Mouse (Mus musculus): ENCODE results near the gene Cd36.

DNA sequence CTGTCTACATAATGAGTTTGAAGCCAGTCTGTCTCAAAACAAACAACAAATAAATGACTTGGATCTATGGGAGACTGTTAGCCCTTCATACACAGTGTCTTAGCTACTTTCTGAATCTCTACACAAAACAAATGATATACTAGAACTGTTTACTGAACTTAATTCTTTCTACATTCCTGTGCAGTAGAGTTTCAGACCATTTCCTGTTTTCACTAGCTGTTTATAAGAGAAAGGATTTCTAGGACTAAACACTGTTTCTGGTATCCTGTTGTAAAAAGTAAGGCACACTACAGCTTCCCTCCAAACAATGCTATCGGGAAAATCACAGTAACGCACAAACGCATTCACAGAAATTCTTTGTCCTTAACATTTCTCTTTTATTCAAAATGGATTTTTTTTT is 2.2 kb downstream of the Cd36 start:
- TF ChIP-seq CTCF (IDR thresholded peaks at IDR 0.05; ENCODE audit: extremely low read depth, insufficient read depth, insufficient read length, insufficient replicate concordance), result no peak
- TF ChIP-seq POLR2A (IDR thresholded peaks at IDR 0.05; ENCODE audit: low read depth, low read length), result no peak

Measured in spleen, adult 2 months (tissue).